Mouse (Mus musculus): Measurements from ENCODE around the gene AI182371.
A peak's percentile ranks its signal among the peaks of the same experiment; 100 is the strongest.

The AI182371 gene

DNA sequence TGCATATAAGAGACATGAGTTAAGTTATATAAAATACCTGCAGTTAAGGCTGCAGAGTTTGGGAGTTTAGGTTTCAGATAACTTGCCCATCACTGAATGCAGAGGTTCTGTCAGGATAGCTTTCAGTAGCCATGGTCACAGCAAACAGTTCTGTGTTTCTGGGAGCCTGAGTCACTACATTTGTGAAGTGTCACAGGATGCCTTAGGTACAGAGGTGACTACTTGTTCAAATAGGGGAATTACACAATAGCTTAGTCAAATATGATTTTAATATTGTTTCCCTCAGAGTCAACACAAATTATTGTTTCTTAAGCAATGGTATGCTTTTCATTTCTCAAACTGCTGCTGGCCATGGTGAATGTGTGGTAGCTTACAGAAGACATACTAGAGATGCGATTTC lies 32.2 kb downstream of the AI182371 start:
- DNase-seq (ENCODE audit: low read depth, low spot score): no peak

DNA sequence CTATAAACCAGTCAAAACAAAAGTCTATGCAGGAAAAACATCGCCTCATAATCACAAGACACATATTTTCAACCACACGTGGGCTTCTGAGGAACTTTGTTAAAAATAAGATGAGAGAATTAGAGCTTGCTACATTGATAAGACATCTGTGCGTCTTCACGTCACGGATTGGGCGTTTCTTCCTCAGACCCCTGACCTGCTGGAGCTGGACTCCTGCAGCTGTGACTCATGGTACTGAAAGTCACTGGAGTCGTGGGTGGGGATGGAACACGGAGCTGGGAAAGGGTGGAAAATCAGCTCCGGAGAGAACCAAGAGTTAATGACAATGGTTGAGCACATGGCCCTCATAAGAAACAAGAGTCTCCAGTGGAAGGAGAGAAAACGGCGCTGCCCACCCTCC lies 34.2 kb downstream of the AI182371 start:
- DNase-seq (ENCODE audit: low read depth, low spot score): no peak

- no peak for DNase-seq (ENCODE audit: low read depth, low spot score)
Observed at GRCm38 (mm10) chr2:35066525-35067082, 34.7 kb downstream of the AI182371 start.

GRCm38 (mm10) chr2:35063333-35064030 lies 37.9 kb downstream of the AI182371 start:
- DNase-seq (ENCODE audit: low read depth, low spot score): no peak

- no peak for DNase-seq (ENCODE audit: low read depth, low spot score)
Observed at GRCm38 (mm10) chr2:35061338-35061737, 40.0 kb downstream of the AI182371 start, which contains the start of gene Hc. Hc (minus strand) TSS chr2:35061438.

DNA sequence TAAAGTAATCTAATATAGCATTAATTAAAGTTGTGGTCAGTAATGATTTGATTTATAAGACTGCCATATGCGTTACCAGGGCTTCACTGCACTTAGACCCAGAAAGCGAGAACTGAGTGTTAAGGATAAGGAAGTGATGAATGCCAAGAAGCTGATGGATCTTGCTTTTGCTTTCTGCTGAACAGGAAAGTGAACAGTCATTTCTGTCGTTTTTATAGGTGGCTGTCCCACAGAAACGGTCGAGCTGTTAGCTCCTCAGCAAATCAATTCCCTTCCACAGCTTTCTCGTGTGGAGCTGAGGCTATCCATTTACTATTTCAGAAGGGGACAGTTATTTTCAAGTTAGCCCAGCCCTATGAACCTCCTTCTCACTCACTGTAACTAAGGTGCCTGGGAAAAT lies 40.4 kb downstream of the AI182371 start:
- no peak for DNase-seq (ENCODE audit: low read depth, low spot score)

- no peak for DNase-seq (ENCODE audit: low read depth, low spot score)
Observed at GRCm38 (mm10) chr2:35060256-35060655, 41.1 kb downstream of the AI182371 start.

DNA sequence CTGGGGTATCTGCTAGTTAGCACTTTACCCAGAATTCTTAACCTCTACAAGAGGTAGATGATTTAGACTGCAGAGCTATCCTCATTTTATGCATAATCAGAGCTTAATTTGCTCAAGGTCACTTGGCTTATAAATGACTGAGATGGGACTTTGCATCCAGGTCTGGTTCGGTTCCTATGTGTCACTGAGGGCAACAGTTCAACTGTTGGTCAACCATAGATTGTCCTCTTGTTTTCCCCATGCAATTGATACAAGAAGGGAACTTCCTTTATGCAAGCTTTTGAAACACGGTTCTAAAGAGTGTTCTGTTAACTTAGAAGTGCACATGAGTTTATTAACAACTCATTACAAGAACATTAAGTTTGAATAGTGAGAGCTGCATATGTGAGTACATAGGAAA lies 43.0 kb downstream of the AI182371 start:
- DNase-seq (ENCODE audit: low read depth, low spot score): no peak

- no peak for DNase-seq (ENCODE audit: low read depth, low spot score)
Observed at GRCm38 (mm10) chr2:35057243-35057642, 44.1 kb downstream of the AI182371 start.

GRCm38 (mm10) chr2:35048851-35049250 lies 52.5 kb downstream of the AI182371 start:
- peak; percentile 41 for DNase-seq (ENCODE audit: low read depth, low spot score)

DNA sequence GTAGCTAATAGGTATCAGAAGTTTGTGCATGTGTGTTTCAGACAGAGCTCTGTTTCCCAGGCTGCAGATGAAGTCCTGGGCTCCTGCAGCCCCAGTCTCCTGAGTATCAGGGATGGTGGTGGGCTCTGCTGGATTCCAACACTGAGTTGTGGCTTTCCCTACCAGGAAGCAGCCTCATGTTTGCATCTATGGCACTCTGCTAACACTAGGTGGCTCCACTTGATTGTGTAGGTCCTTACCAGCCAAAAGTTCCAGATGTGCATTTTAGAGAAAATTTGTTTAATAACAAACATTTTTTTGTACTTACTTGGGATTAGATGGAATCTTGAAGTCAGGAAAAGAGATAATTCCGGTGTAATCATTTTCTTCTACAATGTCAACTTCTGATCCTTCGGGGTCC lies 56.4 kb downstream of the AI182371 start:
- no peak for DNase-seq (ENCODE audit: low read depth, low spot score)

GRCm38 (mm10) chr2:35038580-35039375 lies 62.6 kb downstream of the AI182371 start:
- no peak for DNase-seq (ENCODE audit: low read depth, low spot score)
